Mouse (Mus musculus) erythroblast, embryonic 14.5 days (primary cell): Measurements from ENCODE around the gene Ndufv1.

Experiments
- GATA1 ChIP-seq: IDR thresholded peaks from 2 replicates; pipeline ENCODE4 v1.6.1; 2012; ENCODE audit warnings: low read length, inconsistent platforms, mixed read lengths
- TAL1 ChIP-seq: IDR thresholded peaks from 3 replicates; pipeline ENCODE4 v1.6.1; 2012; ENCODE audit warnings: low read length, inconsistent platforms, mixed read lengths

DNA sequence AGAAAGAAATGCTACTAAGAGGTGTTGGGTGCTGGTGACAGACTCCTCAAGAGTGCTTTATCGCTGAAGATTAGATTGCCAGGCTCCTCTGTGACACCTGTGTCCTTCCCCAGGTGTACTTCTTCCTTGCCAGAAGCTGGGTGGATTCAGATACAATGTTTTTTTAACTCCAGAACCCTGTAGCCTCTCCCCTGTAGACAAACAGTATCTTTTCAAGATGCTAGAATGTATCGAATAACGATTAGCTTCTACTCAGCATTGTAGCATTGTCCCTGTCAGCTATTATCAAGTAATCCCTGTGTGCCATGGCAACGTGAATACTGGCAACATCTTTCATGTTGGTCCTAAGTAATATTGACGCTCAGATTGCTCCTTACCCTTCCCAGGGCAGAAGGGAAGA, 21.1 kb upstream of the Ndufv1 start:
- TF ChIP-seq GATA1: no peak
- TF ChIP-seq TAL1: no peak
